Mouse (Mus musculus): Measurements from ENCODE around the gene Tcf23. TPM values are rescaled to one million over a fixed set of nuclear protein-coding genes. Genes with fewer than 3 reads are reported as not detected.
A peak's percentile ranks its signal among the peaks of the same experiment; 100 is the strongest.

Tcf23 gene
- under 0.01 and 0.07 TPM in 2 replicates for total RNA-seq (2014; rRNA removed)
- polyA plus RNA-seq (2012; rRNA removed): 0.06 TPM in 1 of 2 replicates, not detected in the other

GRCm38 (mm10) chr5:30968416-30968815, at the start of gene Tcf23:
Gene Tcf23 (plus strand): TSS chr5:30968662.
- Histone ChIP-seq H3K4me3 (ENCODE audit: insufficient read depth, low read depth, low read length) (no peak within 1 kb of the TSS), H3K27me3 (ENCODE audit: control insufficient read depth, insufficient read depth, low read length) (no peaks in the 10 kb centered on the region), H3K9ac (ENCODE audit: low read depth, low read length) (no peak within 1 kb of the TSS), H3K27ac (replicated peaks; ENCODE audit: insufficient read depth, low read depth, low read length) (no peak within 1 kb of the TSS), H3K79me2 (ENCODE audit: control insufficient read depth, insufficient read depth, low read length) (no peaks in the 10 kb centered on the region), H3K36me3 (ENCODE audit: control insufficient read depth, insufficient read depth, low read length) (no peaks in the 10 kb centered on the region), H3K4me1 (ENCODE audit: control insufficient read depth, insufficient read depth, low read length) (no peaks in the 10 kb centered on the region; the same call in 1 of the 2 replicates)
- WGBS: 89% methylated on average over 8 of the region's 8 CpGs
- DNase-seq (ENCODE audit: extremely low read depth, low read depth, low spot score): no peak
- no peak for TF ChIP-seq POLR2A (IDR thresholded peaks at IDR 0.05; ENCODE audit: extremely low read depth, insufficient read depth, low read length)
- no peak for TF ChIP-seq CTCF (IDR thresholded peaks at IDR 0.05; ENCODE audit: low read depth, low read length)

- WGBS: 94% methylated on average over 8 of the region's 8 CpGs
- Histone ChIP-seq H3K79me2 (ENCODE audit: control insufficient read depth, insufficient read depth, low read length) (no peaks in the 10 kb centered on the region; the same call in 1 of the 2 replicates), H3K9ac (ENCODE audit: low read depth, low read length) (no peak overlapping the region), H3K36me3 (ENCODE audit: control insufficient read depth, insufficient read depth, low read length) (no peaks in the 10 kb centered on the region), H3K4me3 (ENCODE audit: insufficient read depth, low read depth, low read length) (no peak overlapping the region), H3K27ac (replicated peaks; ENCODE audit: insufficient read depth, low read depth, low read length) (no peak overlapping the region), H3K4me1 (ENCODE audit: control insufficient read depth, insufficient read depth, low read length) (peaks cover 15% of the 10 kb centered on the region), H3K27me3 (ENCODE audit: control insufficient read depth, insufficient read depth, low read length) (no peaks in the 10 kb centered on the region)
- TF ChIP-seq POLR2A (IDR thresholded peaks at IDR 0.05; ENCODE audit: extremely low read depth, insufficient read depth, low read length): no peak
- TF ChIP-seq CTCF (IDR thresholded peaks at IDR 0.05; ENCODE audit: low read depth, low read length): no peak
- no peak for DNase-seq (ENCODE audit: extremely low read depth, low read depth, low spot score)
Measured at GRCm38 (mm10) chr5:30918691-30919090, 49.8 kb upstream of the Tcf23 start.

GRCm38 (mm10) chr5:30919831-30920614, 48.4 kb upstream of the Tcf23 start:
- H3K9ac ChIP-seq (ENCODE audit: low read depth, low read length): peak overlapping the region; percentile 47; the same call in 1 of the 2 replicates
- no peak overlapping the region for H3K4me3 ChIP-seq (ENCODE audit: insufficient read depth, low read depth, low read length)
- no peaks in the 10 kb centered on the region for H3K27me3 ChIP-seq (ENCODE audit: control insufficient read depth, insufficient read depth, low read length)
- peak overlapping the region; percentile 68 for H3K27ac ChIP-seq (replicated peaks; ENCODE audit: insufficient read depth, low read depth, low read length)
- H3K36me3 ChIP-seq (ENCODE audit: control insufficient read depth, insufficient read depth, low read length): no peaks in the 10 kb centered on the region
- no peak for TF ChIP-seq CTCF (IDR thresholded peaks at IDR 0.05; ENCODE audit: low read depth, low read length)
- no peak for TF ChIP-seq POLR2A (IDR thresholded peaks at IDR 0.05; ENCODE audit: extremely low read depth, insufficient read depth, low read length)
- H3K79me2 ChIP-seq (ENCODE audit: control insufficient read depth, insufficient read depth, low read length): no peaks in the 10 kb centered on the region; the same call in 1 of the 2 replicates
- H3K4me1 ChIP-seq (ENCODE audit: control insufficient read depth, insufficient read depth, low read length): peaks cover 26% of the 10 kb centered on the region
- 43% methylated on average over 11 of the region's 11 CpGs for WGBS
- peak; percentile 70 for DNase-seq (ENCODE audit: extremely low read depth, low read depth, low spot score)

- WGBS: 34% methylated on average over 19 of the region's 19 CpGs
- Histone ChIP-seq H3K79me2 (ENCODE audit: control insufficient read depth, insufficient read depth, low read length) (no peaks in the 10 kb centered on the region; the same call in 1 of the 2 replicates), H3K27me3 (ENCODE audit: control insufficient read depth, insufficient read depth, low read length) (no peaks in the 10 kb centered on the region), H3K4me3 (ENCODE audit: insufficient read depth, low read depth, low read length) (peak overlapping the region; percentile 42; the same call in 1 of the 2 replicates), H3K4me1 (ENCODE audit: control insufficient read depth, insufficient read depth, low read length) (peaks cover 25% of the 10 kb centered on the region), H3K36me3 (ENCODE audit: control insufficient read depth, insufficient read depth, low read length) (no peaks in the 10 kb centered on the region), H3K9ac (ENCODE audit: low read depth, low read length) (peak overlapping the region; percentile 47), H3K27ac (replicated peaks; ENCODE audit: insufficient read depth, low read depth, low read length) (peak overlapping the region; percentile 68)
- DNase-seq (ENCODE audit: extremely low read depth, low read depth, low spot score): peak; percentile 70
- no peak for TF ChIP-seq POLR2A (IDR thresholded peaks at IDR 0.05; ENCODE audit: extremely low read depth, insufficient read depth, low read length)
- no peak for TF ChIP-seq CTCF (IDR thresholded peaks at IDR 0.05; ENCODE audit: low read depth, low read length)
Measured at GRCm38 (mm10) chr5:30920621-30921020, 47.8 kb upstream of the Tcf23 start.

- Histone ChIP-seq H3K79me2 (ENCODE audit: control insufficient read depth, insufficient read depth, low read length) (peaks cover under 1% of the 10 kb centered on the region; the same call in 1 of the 2 replicates), H3K4me1 (ENCODE audit: control insufficient read depth, insufficient read depth, low read length) (peaks cover 31% of the 10 kb centered on the region), H3K27ac (replicated peaks; ENCODE audit: insufficient read depth, low read depth, low read length) (peak within 1 kb of the TSS; percentile 83), H3K36me3 (ENCODE audit: control insufficient read depth, insufficient read depth, low read length) (no peaks in the 10 kb centered on the region), H3K9ac (ENCODE audit: low read depth, low read length) (peak within 1 kb of the TSS; percentile 85), H3K27me3 (ENCODE audit: control insufficient read depth, insufficient read depth, low read length) (no peaks in the 10 kb centered on the region), H3K4me3 (ENCODE audit: insufficient read depth, low read depth, low read length) (peak within 1 kb of the TSS; percentile 65)
- WGBS: 1% methylated on average over 39 of the region's 40 CpGs
- DNase-seq (ENCODE audit: extremely low read depth, low read depth, low spot score): peak; percentile 92
- TF ChIP-seq CTCF (IDR thresholded peaks at IDR 0.05; ENCODE audit: low read depth, low read length): peak; percentile 88
- TF ChIP-seq POLR2A (IDR thresholded peaks at IDR 0.05; ENCODE audit: extremely low read depth, insufficient read depth, low read length): peak; percentile 97
Measured at GRCm38 (mm10) chr5:30921256-30922033, 47.0 kb upstream of the Tcf23 start, which contains the start of gene Khk. Gene Khk (plus strand): TSS chr5:30921431.
